Mouse (Mus musculus): Measurements from ENCODE around the gene Ndufaf3. TPM values are rescaled to one million over a fixed set of nuclear protein-coding genes. Genes with fewer than 3 reads are reported as not detected.
A peak's percentile ranks its signal among the peaks of the same experiment; 100 is the strongest.

Ndufaf3 gene
- polyA plus RNA-seq, 1 experiment from 2014 or later, result 42.4 TPM

DNA sequence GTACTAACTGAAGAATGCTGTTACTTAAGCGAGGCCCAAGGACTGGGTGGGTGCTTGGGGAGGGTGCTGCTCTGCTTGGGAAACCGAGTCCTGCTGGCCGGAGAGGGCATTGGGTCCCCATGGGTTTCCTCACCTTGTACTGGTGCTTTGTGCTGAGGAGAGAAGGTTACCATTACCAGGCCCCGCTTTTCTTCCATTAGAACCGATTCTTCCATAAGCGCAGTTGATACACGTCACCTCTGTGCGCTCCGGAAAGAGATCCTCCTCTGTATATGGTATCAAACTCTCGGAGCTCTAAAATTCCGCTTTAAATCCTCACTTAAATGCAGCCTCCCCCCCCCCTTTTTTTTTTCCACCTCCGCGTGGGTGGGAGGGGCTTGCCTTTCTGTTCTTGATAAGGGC, 49.3 kb downstream of the Ndufaf3 start:
- peaks cover 16% of the 10 kb centered on the region for H3K36me3 ChIP-seq (ENCODE audit: control insufficient read depth, insufficient read depth, low read length)
- ATAC-seq (ENCODE audit: low FRiP score, low TSS enrichment), result peak; percentile 51
- TF ChIP-seq CTCF (IDR thresholded peaks at IDR 0.05; ENCODE audit: low read depth) (no peak), EP300 (optimal IDR thresholded peaks at IDR 0.05) (no peak)
- H3K27me3 ChIP-seq (ENCODE audit: control insufficient read depth, insufficient read depth, low read length), result no peaks in the 10 kb centered on the region
- WGBS, result under 1% methylated on average over 13 of the region's 13 CpGs
- no peaks in the 10 kb centered on the region for H3K4me1 ChIP-seq (replicated peaks; ENCODE audit: control insufficient read depth, insufficient read depth)
- H3K4me3 ChIP-seq (ENCODE audit: low read depth, low read length), result peak overlapping the region; percentile 92
- no peaks in the 10 kb centered on the region for H3K9me3 ChIP-seq (ENCODE audit: control insufficient read depth, low read length)
- peak overlapping the region; percentile 100 for H3K27ac ChIP-seq (replicated peaks)
- DNase-seq (ENCODE audit: low spot score), result peak; percentile 55
- H3K4me2 ChIP-seq (replicated peaks; ENCODE audit: low read depth), result peak overlapping the region; percentile 85
- H3K9ac ChIP-seq (ENCODE audit: low read length), result peak overlapping the region; percentile 99

DNA sequence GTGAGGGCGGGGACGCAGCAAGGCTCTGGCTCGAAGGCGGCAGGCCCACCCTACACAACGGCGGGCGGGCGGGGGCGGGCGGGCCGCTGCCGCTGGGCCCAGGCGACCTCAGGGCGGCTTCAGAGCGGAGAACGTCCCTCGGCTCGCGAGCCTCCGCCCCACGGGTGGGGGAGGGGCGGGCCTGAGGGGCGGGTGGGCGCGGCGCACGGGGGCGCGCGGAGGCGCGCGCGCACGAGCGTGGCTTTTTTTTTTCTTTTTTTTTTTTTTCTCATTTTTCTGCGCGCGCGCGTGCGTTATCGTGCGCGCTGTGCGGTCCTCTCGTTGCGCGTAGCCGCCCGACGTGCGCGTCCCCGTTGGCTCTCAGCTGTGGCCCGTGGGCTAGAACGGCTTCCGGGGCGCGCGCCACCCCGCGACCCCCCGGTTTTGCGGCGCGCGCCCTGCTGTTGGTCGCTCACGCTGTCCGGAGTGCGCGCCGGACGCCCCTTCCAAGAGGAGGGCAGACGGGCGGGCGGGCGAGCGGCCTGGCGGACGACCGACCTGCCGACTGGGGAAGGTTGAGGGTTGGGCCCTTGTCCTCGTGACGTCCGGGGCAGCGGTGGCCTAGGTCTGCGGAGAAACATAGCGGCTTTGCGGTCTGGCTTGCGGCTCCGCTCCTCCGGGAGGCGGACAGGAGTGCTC, 49.8 kb downstream of the Ndufaf3 start:
- no peak for TF ChIP-seq CTCF (IDR thresholded peaks at IDR 0.05; ENCODE audit: low read depth)
- TF ChIP-seq EP300 (optimal IDR thresholded peaks at IDR 0.05), result no peak
- H3K9ac ChIP-seq (ENCODE audit: low read length), result peak overlapping the region; percentile 99
- H3K27me3 ChIP-seq (ENCODE audit: control insufficient read depth, insufficient read depth, low read length), result no peaks in the 10 kb centered on the region
- H3K9me3 ChIP-seq (ENCODE audit: control insufficient read depth, low read length), result no peaks in the 10 kb centered on the region
- WGBS, result under 1% methylated on average over 70 of the region's 95 CpGs
- H3K4me2 ChIP-seq (replicated peaks; ENCODE audit: low read depth), result peak overlapping the region; percentile 85
- DNase-seq (ENCODE audit: low spot score), result peak; percentile 81
- peak; percentile 68 for ATAC-seq (ENCODE audit: low FRiP score, low TSS enrichment)
- H3K36me3 ChIP-seq (ENCODE audit: control insufficient read depth, insufficient read depth, low read length), result peaks cover 22% of the 10 kb centered on the region
- H3K4me3 ChIP-seq (ENCODE audit: low read depth, low read length), result peak overlapping the region; percentile 92
- no peaks in the 10 kb centered on the region for H3K4me1 ChIP-seq (replicated peaks; ENCODE audit: control insufficient read depth, insufficient read depth)
- H3K27ac ChIP-seq (replicated peaks), result peak overlapping the region; percentile 100

DNA sequence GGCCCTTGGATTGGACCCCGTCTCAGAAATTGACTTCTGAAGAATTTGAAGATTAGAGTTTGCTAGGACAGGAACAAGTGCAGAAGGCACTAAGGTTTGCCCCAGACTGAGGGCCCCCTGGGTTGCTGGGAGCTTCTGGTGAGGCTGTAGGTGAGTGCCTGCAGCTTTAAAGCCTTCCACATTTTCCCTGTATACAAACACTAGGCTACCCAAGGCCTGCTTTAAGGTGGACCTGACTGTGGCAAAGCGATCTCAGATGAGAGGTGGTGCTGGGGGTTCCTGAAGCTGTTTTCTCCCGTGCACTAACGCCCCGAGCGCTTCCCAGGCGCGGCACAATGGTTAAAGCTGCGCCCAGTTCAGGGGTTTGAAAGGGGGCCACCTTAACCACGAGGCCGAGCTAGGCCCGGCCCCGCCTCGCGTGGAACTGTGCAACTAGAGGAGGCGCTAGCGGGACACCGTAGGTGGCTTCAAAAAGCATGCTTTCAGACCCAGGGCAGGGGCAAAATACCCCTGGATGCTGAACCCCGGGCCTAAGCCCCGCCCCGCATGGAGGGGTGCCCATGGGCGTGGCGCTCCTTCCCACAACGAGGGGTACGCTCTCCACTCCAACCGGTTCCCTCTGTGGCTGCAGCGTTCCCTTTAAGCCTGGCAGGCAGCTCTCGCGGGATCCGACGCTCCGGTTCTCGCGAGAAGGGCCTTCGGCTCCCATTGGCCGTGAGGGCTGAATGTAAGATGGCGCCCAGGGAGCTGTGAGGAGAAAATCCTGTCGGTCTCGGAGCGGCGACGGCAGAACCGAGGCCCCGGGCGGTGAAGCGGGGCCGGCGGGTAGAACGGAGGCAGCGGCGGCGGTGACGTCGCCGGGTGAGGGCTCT, 50.6 kb downstream of the Ndufaf3 start, which contains the start of gene Qrich1:
Gene Qrich1 (plus strand): TSS at position 427 of the 872 bp plus-strand sequence.
- Histone ChIP-seq H3K27ac (replicated peaks) (peak within 1 kb of the TSS; percentile 100), H3K27me3 (ENCODE audit: control insufficient read depth, insufficient read depth, low read length) (no peaks in the 10 kb centered on the region), H3K36me3 (ENCODE audit: control insufficient read depth, insufficient read depth, low read length) (peaks cover 27% of the 10 kb centered on the region), H3K4me1 (replicated peaks; ENCODE audit: control insufficient read depth, insufficient read depth) (no peaks in the 10 kb centered on the region), H3K4me3 (ENCODE audit: low read depth, low read length) (peak within 1 kb of the TSS; percentile 92), H3K9ac (ENCODE audit: low read length) (peak within 1 kb of the TSS; percentile 99), H3K4me2 (replicated peaks; ENCODE audit: low read depth) (peak within 1 kb of the TSS; percentile 85), H3K9me3 (ENCODE audit: control insufficient read depth, low read length) (no peaks in the 10 kb centered on the region)
- DNase-seq (ENCODE audit: low spot score), result peak; percentile 94
- WGBS, result under 1% methylated on average over 54 of the region's 55 CpGs
- TF ChIP-seq CTCF (IDR thresholded peaks at IDR 0.05; ENCODE audit: low read depth) (peak; percentile 53), EP300 (optimal IDR thresholded peaks at IDR 0.05) (peak; percentile 100)
- peak; percentile 94 for ATAC-seq (ENCODE audit: low FRiP score, low TSS enrichment)

MicroRNAs within 50 kb of the gene (microRNA counts, 519-probe panel; counts per million panel counts)
- microRNA mmu-miR-191 (5,361 counts per million, percentile 62 among the panel's probes with 10 or more counts), microRNA mmu-miR-425 (4,558 counts per million, percentile 44 among the panel's probes with 10 or more counts)

Small RNA genes within 50 kb of the gene (microRNA-seq; reads per million reads assigned to microRNA genes)
- gene Gm24083, result not detected
- not detected for gene Mir191
- gene Mir425, result 1,838 reads per million, percentile 78 among the genes with 10 or more reads in this experiment

Other genes with a start within 250 kb of the Ndufaf3 start
- gene Gpx1, start 228.5 kb downstream of the Ndufaf3 start, polyA plus RNA-seq (2015; fragmentation: Nextera tagmentation; extraction: Ambion mirVana), result 1,072 and 1,116 TPM in 2 replicates
- gene Usp4, start 219.6 kb downstream of the Ndufaf3 start, polyA plus RNA-seq (2015; fragmentation: Nextera tagmentation; extraction: Ambion mirVana), result 56.8 and 59.6 TPM in 2 replicates
- gene 1700102P08Rik, start 174.6 kb downstream of the Ndufaf3 start, polyA plus RNA-seq (2015; fragmentation: Nextera tagmentation; extraction: Ambion mirVana), result 0.17 and 0.21 TPM in 2 replicates
- gene Ccdc36, start 138.9 kb downstream of the Ndufaf3 start, polyA plus RNA-seq (2015; fragmentation: Nextera tagmentation; extraction: Ambion mirVana), result 0.39 and 0.41 TPM in 2 replicates
- gene BC048562, start 131.0 kb downstream of the Ndufaf3 start, polyA plus RNA-seq (2015; fragmentation: Nextera tagmentation; extraction: Ambion mirVana), result not detected in 2 replicates
- 29.7 and 32.2 TPM in 2 replicates for gene Ccdc71, start 106.9 kb downstream of the Ndufaf3 start, polyA plus RNA-seq (2015; fragmentation: Nextera tagmentation; extraction: Ambion mirVana)
- 37.2 and 46.7 TPM in 2 replicates for gene Klhdc8b, start 105.9 kb downstream of the Ndufaf3 start, polyA plus RNA-seq (2015; fragmentation: Nextera tagmentation; extraction: Ambion mirVana)
- gene Lamb2, start 87.7 kb downstream of the Ndufaf3 start, polyA plus RNA-seq (2015; fragmentation: Nextera tagmentation; extraction: Ambion mirVana), result 19.2 and 21.8 TPM in 2 replicates
- gene Usp19, start 76.8 kb downstream of the Ndufaf3 start, polyA plus RNA-seq (2015; fragmentation: Nextera tagmentation; extraction: Ambion mirVana), result 22.2 and 22.7 TPM in 2 replicates
- gene Qars, start 59.7 kb downstream of the Ndufaf3 start, polyA plus RNA-seq (2015; fragmentation: Nextera tagmentation; extraction: Ambion mirVana), result 66.4 and 70.6 TPM in 2 replicates
- gene Qrich1, start 50.6 kb downstream of the Ndufaf3 start, polyA plus RNA-seq (2015; fragmentation: Nextera tagmentation; extraction: Ambion mirVana), result 47.7 and 50.5 TPM in 2 replicates
- 67.1 and 70.6 TPM in 2 replicates for gene Impdh2, start 7.1 kb downstream of the Ndufaf3 start, polyA plus RNA-seq (2015; fragmentation: Nextera tagmentation; extraction: Ambion mirVana)
- 44.9 and 50.5 TPM in 2 replicates for gene Dalrd3, start 2.5 kb upstream of the Ndufaf3 start, polyA plus RNA-seq (2015; fragmentation: Nextera tagmentation; extraction: Ambion mirVana)
- 23.2 and 25.5 TPM in 2 replicates for gene Wdr6, start 11.3 kb upstream of the Ndufaf3 start, polyA plus RNA-seq (2015; fragmentation: Nextera tagmentation; extraction: Ambion mirVana)
- gene P4htm, start 30.2 kb upstream of the Ndufaf3 start, polyA plus RNA-seq (2015; fragmentation: Nextera tagmentation; extraction: Ambion mirVana), result 3.7 and 4.4 TPM in 2 replicates
- 25.1 and 27.2 TPM in 2 replicates for gene Arih2, start 82.0 kb upstream of the Ndufaf3 start, polyA plus RNA-seq (2015; fragmentation: Nextera tagmentation; extraction: Ambion mirVana)
- gene Slc25a20, start 94.7 kb upstream of the Ndufaf3 start, polyA plus RNA-seq (2015; fragmentation: Nextera tagmentation; extraction: Ambion mirVana), result 71.5 and 75.1 TPM in 2 replicates
- gene Prkar2a, start 121.9 kb upstream of the Ndufaf3 start, polyA plus RNA-seq (2015; fragmentation: Nextera tagmentation; extraction: Ambion mirVana), result 22.2 and 24.0 TPM in 2 replicates
- 35.7 and 37.8 TPM in 2 replicates for gene Ip6k2, start 216.4 kb upstream of the Ndufaf3 start, polyA plus RNA-seq (2015; fragmentation: Nextera tagmentation; extraction: Ambion mirVana)
- 7.9 and 8.5 TPM in 2 replicates for gene Nckipsd, start 240.9 kb upstream of the Ndufaf3 start, polyA plus RNA-seq (2015; fragmentation: Nextera tagmentation; extraction: Ambion mirVana)

Data from stomach, postnatal 0 days (tissue).